Mouse (Mus musculus) hindbrain, embryonic 10.5 days (tissue): ENCODE measurements around the gene Rara. TPM values are rescaled to one million over a fixed set of nuclear protein-coding genes. Genes with fewer than 3 reads are reported as not detected.
"Not testable (repeated sequence)": the region's sequence is repeated elsewhere in the genome, so short reads cannot be mapped to it uniquely, and the experiment has no call there.

Source experiments
- DNase-seq: peaks from one replicate; pipeline ENCODE4 v3.0.0-alpha.2; 2017; ENCODE audit warnings: low spot score
- H3K27ac ChIP-seq: fragments of 300-500 bp; sonication (generic); 2 replicates; pipeline ENCODE4 v1.5.1; 2016; ENCODE audit warnings: mild to moderate bottlenecking, moderate library complexity
- H3K27me3 ChIP-seq: fragments of 300-500 bp; sonication (generic); 2 replicates; pipeline ENCODE4 v1.6.1; 2016; ENCODE audit warnings: mild to moderate bottlenecking; ENCODE audit not compliant: poor library complexity, insufficient read depth, severe bottlenecking
- H3K36me3 ChIP-seq: fragments of 300-500 bp; sonication (generic); 2 replicates; pipeline ENCODE4 v1.6.1; 2016; ENCODE audit warnings: mild to moderate bottlenecking, moderate library complexity
- H3K4me1 ChIP-seq: fragments of 300-500 bp; sonication (generic); replicated peaks from 2 replicates; pipeline ENCODE4 v1.6.1; 2016; ENCODE audit warnings: mild to moderate bottlenecking
- H3K4me3 ChIP-seq: fragments of 300-500 bp; sonication (generic); 2 replicates; pipeline ENCODE4 v1.5.1; 2016; ENCODE audit warnings: mild to moderate bottlenecking, moderate library complexity
- H3K9me3 ChIP-seq: fragments of 300-500 bp; sonication (generic); 2 replicates; pipeline ENCODE4 v1.6.1; 2016; ENCODE audit warnings: mild to moderate bottlenecking, moderate library complexity
- WGBS: fragments of 180-500 bp; shearing (Covaris S2); methylation state at CpG from one replicate; pipeline ENCODE4 v1.1.7; 2016; 5-methylcytosine and 5-hydroxymethylcytosine counted together
- polyA plus RNA-seq: library from polyadenylated mRNA; unstranded; fragments of >200 nt; fragmentation: Nextera tagmentation; extraction: Ambion mirVana; gene quantifications from 2 replicates; pipeline ENCODE4 v1.2.1, GENCODE M21; 2016

The Rara gene
- polyA plus RNA-seq, 1 experiment from 2014 or later: 53.7 TPM

DNA sequence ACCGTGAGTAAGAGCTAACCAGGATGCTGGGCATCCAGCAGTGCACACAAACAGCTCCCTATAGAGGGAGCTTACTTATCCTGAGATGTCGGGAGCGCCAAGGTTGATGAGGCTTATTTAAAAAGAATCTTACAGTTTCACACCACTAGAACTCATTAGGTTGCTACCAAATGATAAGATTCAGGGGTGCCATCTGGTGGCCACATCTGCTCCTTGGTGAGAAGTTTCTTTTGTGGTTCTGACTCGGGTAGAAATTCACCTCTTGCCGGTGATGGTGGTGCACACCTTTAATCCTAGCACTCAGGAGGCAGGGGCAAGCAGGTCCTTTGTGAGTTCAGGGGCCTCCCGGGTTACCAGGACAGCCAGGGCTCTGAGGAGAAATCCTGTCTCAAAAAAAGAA, 18.0 kb upstream of the Rara start:
- H3K36me3 ChIP-seq: peaks cover 73% of the 10 kb centered on the region
- H3K9me3 ChIP-seq: no peaks in the 10 kb centered on the region

GRCm38 (mm10) chr11:98910415-98910814, 17.2 kb upstream of the Rara start:
- 0 out of 2 replicates have a peak overlapping the region, but pooled peaks have one; percentile 20 for H3K4me3 ChIP-seq
- WGBS: 91% methylated on average over 11 of the region's 11 CpGs
- no peaks in the 10 kb centered on the region for H3K27me3 ChIP-seq
- peaks cover 75% of the 10 kb centered on the region for H3K36me3 ChIP-seq
- H3K4me1 ChIP-seq: peaks cover 37% of the 10 kb centered on the region
- no peaks in the 10 kb centered on the region for H3K9me3 ChIP-seq
- no peak for DNase-seq
- no peak overlapping the region for H3K27ac ChIP-seq

More for the DNA sequence above, 18.0 kb upstream of the Rara start:
- H3K4me3 ChIP-seq: peak overlapping the region; percentile 78
- 54% methylated on average over 6 of the region's 6 CpGs for WGBS
- DNase-seq: no peak
- peaks cover 43% of the 10 kb centered on the region for H3K4me1 ChIP-seq
- H3K27me3 ChIP-seq: no peaks in the 10 kb centered on the region
- H3K27ac ChIP-seq: 0 out of 2 replicates have a peak overlapping the region, but pooled peaks have one; percentile 3

DNA sequence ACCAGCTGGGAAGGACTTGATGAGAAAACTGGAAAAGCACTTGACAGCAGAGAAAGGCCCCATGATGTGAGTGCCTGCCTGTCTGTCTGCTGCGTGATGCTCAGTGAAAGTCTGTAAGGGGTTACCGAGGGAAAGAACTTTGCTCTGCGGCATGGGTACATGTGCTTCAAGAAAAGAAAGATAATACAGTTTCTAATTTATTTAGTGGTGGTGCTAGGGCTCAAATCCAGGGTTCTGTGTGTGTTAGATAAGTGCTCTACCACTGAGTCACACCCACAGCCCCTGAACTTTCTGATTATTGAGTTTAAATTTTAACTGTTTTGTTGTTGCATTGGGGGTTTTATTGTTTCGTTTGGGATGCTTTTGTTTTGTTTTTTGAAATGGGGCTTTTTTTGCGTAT, 16.1 kb upstream of the Rara start:
- no peaks in the 10 kb centered on the region for H3K9me3 ChIP-seq
- no peak for DNase-seq
- 90% methylated on average over 5 of the region's 5 CpGs for WGBS
- H3K27ac ChIP-seq: no peak overlapping the region
- H3K27me3 ChIP-seq: no peaks in the 10 kb centered on the region
- peaks cover 33% of the 10 kb centered on the region for H3K4me1 ChIP-seq
- H3K4me3 ChIP-seq: no peak overlapping the region
- H3K36me3 ChIP-seq: peaks cover 80% of the 10 kb centered on the region

DNA sequence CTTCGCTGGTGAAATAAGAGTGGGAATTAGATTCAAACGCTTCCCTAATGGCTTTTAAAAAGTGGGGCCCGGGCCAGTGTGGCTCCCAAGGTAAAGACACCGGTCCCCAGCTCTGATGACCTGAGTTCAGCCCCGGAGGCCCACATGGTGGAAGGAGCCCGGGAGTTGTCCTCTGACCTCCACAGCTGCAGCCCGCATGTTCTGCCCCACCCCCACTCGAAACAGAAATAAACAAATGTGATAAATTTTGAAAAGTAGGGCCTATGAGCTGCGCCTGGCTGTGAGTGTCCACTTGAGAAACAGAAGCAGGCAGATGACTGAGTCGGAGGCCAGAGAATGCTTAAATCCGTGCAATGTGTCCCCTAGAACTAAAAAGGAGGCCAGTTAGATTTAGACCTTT, 13.4 kb upstream of the Rara start:
- H3K36me3 ChIP-seq: peaks cover 100% of the 10 kb centered on the region

GRCm38 (mm10) chr11:98916376-98916775, 11.2 kb upstream of the Rara start:
- not testable (repeated sequence) for H3K9me3 ChIP-seq, H3K4me1 ChIP-seq, DNase-seq, H3K27me3 ChIP-seq, H3K27ac ChIP-seq, H3K4me3 ChIP-seq
- 94% methylated on average over 3 of the region's 3 CpGs for WGBS
- H3K36me3 ChIP-seq: peaks cover 100% of the 10 kb centered on the region

More for the DNA sequence above, 13.4 kb upstream of the Rara start:
- H3K27ac ChIP-seq: no peak overlapping the region
- no peaks in the 10 kb centered on the region for H3K27me3 ChIP-seq
- no peak for DNase-seq
- 81% methylated on average over 11 of the region's 11 CpGs for WGBS
- peaks cover 19% of the 10 kb centered on the region for H3K4me1 ChIP-seq
- H3K9me3 ChIP-seq: no peaks in the 10 kb centered on the region
- H3K4me3 ChIP-seq: no peak overlapping the region

- WGBS: 76% methylated on average over 13 of the region's 13 CpGs
- H3K36me3 ChIP-seq: peaks cover 98% of the 10 kb centered on the region
- peaks cover 11% of the 10 kb centered on the region for H3K4me1 ChIP-seq
- no peak for DNase-seq
- no peak overlapping the region for H3K4me3 ChIP-seq
- no peaks in the 10 kb centered on the region for H3K9me3 ChIP-seq
- H3K27me3 ChIP-seq: no peaks in the 10 kb centered on the region
- H3K27ac ChIP-seq: no peak overlapping the region
Observed at GRCm38 (mm10) chr11:98917428-98918005, 10.1 kb upstream of the Rara start.

DNA sequence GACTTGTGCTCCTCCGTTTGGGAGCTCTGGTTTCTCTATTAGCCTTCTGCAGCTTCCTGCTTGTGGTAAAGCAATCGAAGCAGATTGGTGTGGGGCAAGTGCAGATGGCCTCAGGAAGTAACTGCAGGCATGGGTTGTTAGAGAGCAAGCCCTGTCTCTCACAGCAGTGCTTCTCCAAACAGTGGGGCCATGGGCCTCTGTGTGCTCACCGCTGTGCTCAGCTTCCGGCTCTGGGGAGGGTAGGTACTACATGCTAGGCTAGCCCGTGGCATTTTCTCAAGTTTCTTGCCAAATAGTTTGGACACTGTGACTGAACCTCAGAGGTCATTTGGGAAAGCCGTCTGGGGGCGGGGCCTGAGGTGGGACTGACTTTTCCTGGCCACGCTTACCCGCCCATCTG, 9.4 kb upstream of the Rara start:
- Histone ChIP-seq H3K9me3 (no peaks in the 10 kb centered on the region), H3K4me1 (peaks cover 18% of the 10 kb centered on the region), H3K27ac (no peak overlapping the region), H3K27me3 (no peaks in the 10 kb centered on the region), H3K4me3 (no peak overlapping the region), H3K36me3 (peaks cover 95% of the 10 kb centered on the region)
- DNase-seq: no peak
- 76% methylated on average over 9 of the region's 9 CpGs for WGBS

DNA sequence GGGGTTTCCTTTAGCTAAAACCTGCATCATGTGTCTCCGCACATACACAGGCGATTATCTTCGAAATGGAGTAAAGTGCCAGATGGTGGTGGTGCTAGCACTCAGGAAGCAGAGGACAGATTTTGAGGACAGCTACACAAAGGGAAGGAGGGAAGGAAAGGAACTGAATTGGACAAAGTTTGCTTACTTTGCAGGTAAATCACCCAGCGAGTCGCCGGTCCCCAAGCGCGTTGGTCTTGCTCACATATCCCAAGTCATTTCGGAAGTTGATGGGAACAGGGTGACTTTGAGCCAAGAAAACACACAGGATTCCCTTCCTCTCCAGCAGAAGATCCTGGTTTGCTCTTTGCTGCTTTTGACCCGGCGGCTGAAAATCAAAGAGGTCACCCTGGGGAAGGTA, 8.6 kb upstream of the Rara start:
- DNase-seq: no peak
- Histone ChIP-seq H3K4me1 (peaks cover 25% of the 10 kb centered on the region), H3K36me3 (peaks cover 87% of the 10 kb centered on the region), H3K4me3 (no peak overlapping the region), H3K27me3 (no peaks in the 10 kb centered on the region), H3K9me3 (no peaks in the 10 kb centered on the region), H3K27ac (no peak overlapping the region)
- 95% methylated on average over 11 of the region's 11 CpGs for WGBS

DNA sequence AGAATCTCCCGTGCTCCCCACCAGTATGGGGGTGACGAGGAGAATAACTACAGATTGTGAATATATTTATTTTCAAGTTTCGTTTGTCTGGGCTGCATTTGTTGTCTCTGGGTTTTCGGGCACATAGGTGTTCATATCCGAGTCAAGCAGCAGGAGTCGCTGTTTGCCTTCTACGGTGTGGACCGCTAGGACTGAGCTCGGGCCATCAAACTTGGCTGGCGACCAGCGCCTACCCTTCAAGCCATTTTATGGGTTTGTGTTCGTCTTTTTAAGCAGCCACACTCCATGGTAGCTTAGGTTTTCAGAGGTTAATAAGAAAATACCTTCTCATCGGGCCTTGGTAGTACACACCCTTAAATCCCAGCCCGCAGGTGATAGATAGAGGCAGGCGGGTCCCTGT, 5.8 kb upstream of the Rara start:
- DNase-seq: peak; percentile 60
- Histone ChIP-seq H3K4me1 (peaks cover 53% of the 10 kb centered on the region), H3K36me3 (peaks cover 59% of the 10 kb centered on the region)
- H3K27me3 ChIP-seq, H3K27ac ChIP-seq, H3K9me3 ChIP-seq, H3K4me3 ChIP-seq: not testable (repeated sequence)
- 71% methylated on average over 15 of the region's 15 CpGs for WGBS

DNA sequence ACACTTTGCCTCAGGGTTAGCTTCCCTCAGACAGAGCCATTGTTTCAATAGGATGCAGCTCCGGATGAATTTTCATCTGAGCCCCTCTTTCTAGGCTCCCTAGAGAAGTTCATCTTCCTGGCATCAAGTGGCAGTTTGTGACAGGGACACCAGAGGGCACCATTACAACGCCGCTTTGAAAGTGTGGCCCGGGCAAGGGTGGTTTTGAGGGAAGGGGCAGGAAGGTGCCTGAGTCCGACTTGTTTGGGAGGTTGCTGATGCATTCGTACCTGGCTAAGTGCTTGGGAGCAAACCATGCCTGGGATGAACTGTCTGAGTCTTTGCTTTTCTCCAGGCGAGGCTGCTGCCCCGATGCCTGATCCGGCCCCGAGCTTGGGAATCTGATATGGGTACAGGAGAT, 5.3 kb upstream of the Rara start:
- Histone ChIP-seq H3K27ac (peak overlapping the region; percentile 40; the same call in 1 of the 2 replicates), H3K4me1 (peaks cover 54% of the 10 kb centered on the region), H3K27me3 (peaks cover 11% of the 10 kb centered on the region; the same call in 1 of the 2 replicates), H3K36me3 (peaks cover 54% of the 10 kb centered on the region)
- H3K9me3 ChIP-seq, H3K4me3 ChIP-seq: not testable (repeated sequence)
- 49% methylated on average over 10 of the region's 10 CpGs for WGBS
- DNase-seq: peak; percentile 72

- DNase-seq, H3K9me3 ChIP-seq: not testable (repeated sequence)
- peaks cover 47% of the 10 kb centered on the region for H3K36me3 ChIP-seq
Observed at GRCm38 (mm10) chr11:98922851-98923711, 4.5 kb upstream of the Rara start.

DNA sequence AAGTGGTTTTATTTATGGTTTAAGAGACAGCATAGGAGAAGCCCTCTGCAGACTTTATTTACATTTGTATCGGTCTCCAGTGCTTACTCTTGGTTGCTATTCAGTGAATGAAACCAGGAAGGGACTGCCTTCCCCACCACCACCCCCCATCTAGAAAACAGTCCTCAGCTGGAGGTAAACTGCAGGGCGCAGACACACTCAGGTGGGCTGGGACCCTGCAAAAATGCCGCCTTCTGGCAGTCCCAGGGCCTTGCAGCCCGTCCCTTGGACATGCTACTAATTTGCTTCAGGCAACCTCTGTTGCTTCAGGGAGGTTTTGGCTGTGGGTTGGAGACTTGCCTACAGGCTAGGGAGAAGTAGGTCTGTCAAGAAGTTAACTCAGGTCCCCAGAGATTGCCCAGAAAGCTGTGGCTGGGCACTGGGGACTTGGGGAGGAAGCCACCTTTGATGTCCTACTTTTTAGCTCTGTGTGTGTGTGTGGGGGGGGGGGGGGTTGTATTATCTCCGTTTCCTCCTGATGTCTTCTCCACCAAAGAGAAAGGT, 2.9 kb upstream of the Rara start:
- peaks cover 31% of the 10 kb centered on the region; the same call in 1 of the 2 replicates for H3K27me3 ChIP-seq
- WGBS: 26% methylated on average over 5 of the region's 5 CpGs
- peaks cover 75% of the 10 kb centered on the region for H3K4me1 ChIP-seq
- H3K36me3 ChIP-seq: peaks cover 30% of the 10 kb centered on the region
- H3K27ac ChIP-seq: peak overlapping the region; percentile 80
- H3K9me3 ChIP-seq: no peaks in the 10 kb centered on the region
- no peak for DNase-seq
- H3K4me3 ChIP-seq: peak overlapping the region; percentile 24; the same call in 1 of the 2 replicates

More at GRCm38 (mm10) chr11:98922851-98923711, 4.5 kb upstream of the Rara start:
- H3K27me3 ChIP-seq: peaks cover 16% of the 10 kb centered on the region; the same call in 1 of the 2 replicates
- not testable (repeated sequence) for H3K4me3 ChIP-seq
- WGBS: 72% methylated on average over 16 of the region's 16 CpGs
- H3K27ac ChIP-seq: peak overlapping the region; percentile 40; the same call in 1 of the 2 replicates
- peaks cover 59% of the 10 kb centered on the region for H3K4me1 ChIP-seq

DNA sequence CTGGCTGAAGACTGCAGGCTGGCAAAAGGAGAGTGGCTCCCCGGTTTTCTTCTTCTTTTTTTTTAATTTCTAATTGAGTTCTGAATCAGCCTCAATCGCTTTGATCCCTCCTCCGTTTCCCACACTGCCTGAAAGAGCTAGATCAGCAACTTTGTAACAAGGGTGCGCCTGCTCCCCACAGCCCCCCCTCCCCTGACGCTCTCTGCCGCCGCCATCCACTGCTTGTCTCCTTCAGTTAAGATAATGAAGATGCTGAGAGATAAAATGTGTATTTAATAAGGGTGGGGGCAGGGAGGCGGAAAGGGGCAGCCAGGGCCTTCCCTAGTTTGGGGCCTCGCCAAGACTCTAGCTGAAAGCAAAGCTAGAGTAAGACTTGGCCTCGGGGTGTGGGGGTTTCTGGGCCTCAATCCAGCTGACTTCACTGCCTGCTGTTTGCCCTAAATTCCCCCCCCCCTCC, 2.3 kb upstream of the Rara start:
- no peak for DNase-seq
- Histone ChIP-seq H3K9me3 (no peaks in the 10 kb centered on the region), H3K4me3 (peak overlapping the region; percentile 25), H3K36me3 (peaks cover 25% of the 10 kb centered on the region), H3K27ac (peak overlapping the region; percentile 80), H3K4me1 (peaks cover 81% of the 10 kb centered on the region), H3K27me3 (peaks cover 37% of the 10 kb centered on the region; the same call in 1 of the 2 replicates)
- 9% methylated on average over 10 of the region's 10 CpGs for WGBS
